Mouse (Mus musculus) G1E (cell line): ENCODE results near the gene Dctpp1.

Source experiments
- CTCF ChIP-seq: IDR thresholded peaks from 2 replicates; pipeline ENCODE4 v1.5.1; 2012; ENCODE audit warnings: low read depth, low read length, inconsistent platforms, mixed read lengths
- TAL1 ChIP-seq: conservative IDR thresholded peaks from 2 replicates; pipeline ENCODE4 v1.6.1; 2012; ENCODE audit warnings: low read depth, low read length, inconsistent platforms, mixed read lengths

DNA sequence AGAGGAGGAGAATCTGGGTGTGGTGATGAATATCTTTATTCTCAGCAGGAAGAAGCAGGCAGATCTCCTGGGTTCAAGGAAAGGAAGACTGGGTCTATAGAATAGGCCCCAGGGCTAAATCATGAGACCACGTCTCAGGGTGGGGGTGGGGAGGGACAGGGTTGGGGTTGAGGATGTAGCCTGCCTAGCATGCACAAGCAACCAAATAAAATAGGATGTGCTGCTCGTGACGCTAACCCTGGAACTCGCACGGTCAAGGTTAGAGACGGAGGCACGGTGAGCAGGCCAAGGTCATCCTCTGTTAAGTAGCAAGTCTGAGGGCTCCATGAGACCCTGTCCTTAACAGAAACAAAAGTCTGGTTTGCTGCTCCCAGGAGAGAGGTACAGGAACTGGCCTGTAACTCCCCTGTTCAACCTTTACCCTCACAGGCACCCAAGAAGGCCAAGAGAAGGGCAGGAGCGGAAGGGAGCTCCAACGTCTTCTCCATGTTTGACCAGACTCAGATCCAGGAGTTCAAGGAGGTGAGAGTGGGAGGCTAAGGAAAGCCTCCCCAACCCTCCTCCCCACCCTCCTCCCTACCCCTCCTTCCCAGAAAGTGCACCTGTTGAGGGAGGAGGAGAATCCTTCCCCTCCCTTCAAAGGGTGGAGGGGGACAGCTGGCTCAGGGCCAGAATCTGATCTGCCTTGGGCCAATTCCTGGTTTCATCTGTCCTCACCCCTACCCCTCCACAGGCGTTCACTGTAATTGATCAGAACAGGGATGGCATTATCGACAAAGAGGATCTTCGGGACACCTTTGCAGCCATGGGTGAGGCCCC, 47.9 kb downstream of the Dctpp1 start:
- TF ChIP-seq CTCF (no peak), TAL1 (no peak)
